ENCODE assay signal across 8 mouse cellular contexts in the genomic region with DNA sequence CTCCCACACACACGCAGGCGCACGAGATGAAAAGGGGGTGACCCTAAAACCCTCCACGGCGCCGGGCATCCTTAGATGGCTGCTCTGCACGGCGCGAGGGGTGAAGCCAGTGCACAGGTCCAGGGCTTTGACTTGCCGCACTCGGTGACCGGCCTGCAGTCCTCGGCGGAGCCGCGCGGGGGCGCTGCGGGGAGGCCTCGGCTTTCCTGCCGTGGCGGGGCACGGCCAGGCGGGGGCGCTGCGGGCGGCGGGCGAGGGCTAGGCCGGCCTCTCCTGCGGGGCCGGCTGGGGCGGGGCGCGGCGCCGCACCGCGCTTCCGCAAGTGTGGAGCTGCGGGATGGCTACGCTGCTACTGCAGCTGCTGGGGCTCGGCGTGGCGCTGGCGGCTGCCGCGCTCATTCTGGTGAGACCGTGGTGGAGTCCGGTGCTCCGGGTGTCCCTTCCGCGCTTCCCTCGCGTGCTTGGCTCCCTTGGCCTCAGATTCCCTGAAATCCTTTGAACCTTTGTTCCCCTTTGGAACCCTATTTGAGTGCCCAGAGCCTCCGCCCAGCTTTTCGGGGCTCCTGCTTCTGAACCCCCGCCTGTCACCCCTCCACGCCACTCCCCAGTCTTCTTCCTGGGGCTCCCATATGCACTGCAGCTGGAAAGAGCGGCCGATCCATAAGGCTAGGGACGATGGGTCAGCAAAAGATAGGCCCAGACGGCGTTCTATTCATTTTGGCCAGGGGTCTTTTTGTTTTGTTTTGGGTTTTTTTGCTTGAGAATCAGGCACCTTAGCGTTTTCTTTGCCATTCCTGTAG. TPM values are rescaled to one million over a fixed set of nuclear protein-coding genes. Genes with fewer than 3 reads are reported as not detected.
DNase-seq lines count a peak whose midpoint lies in the region; ATAC-seq and TF ChIP-seq lines count a peak whose summit lies in the region.

Exosc8 (minus strand) TSS at position 147 of the 800 bp plus-strand sequence.
Alg5 (plus strand) TSS at position 293 of the 800 bp plus-strand sequence.

- peaks cover 11% of the 10 kb centered on the region for H3K4me1 ChIP-seq in forebrain, embryonic 12.5 days
- H3K4me1 ChIP-seq in heart, embryonic 16.5 days (ENCODE audit: control insufficient read depth, insufficient read depth, low read length), result peaks cover 12% of the 10 kb centered on the region
- H3K4me1 ChIP-seq in liver, embryonic 14.5 days (replicated peaks; ENCODE audit: control insufficient read depth in 2 of 2, insufficient read depth in 2 of 2, low read length in 1 of 2), result peaks cover 4 to 12% of the 10 kb centered on the region in 2 experiments; a peak in 3 of 4 replicates
- H3K4me1 ChIP-seq in stomach, embryonic 15.5 days, result 0 out of 2 replicates have a peak, but pooled peaks cover 2% of the 10 kb centered on the region

- H3K27ac ChIP-seq in forebrain, embryonic 12.5 days, result peak within 1 kb of the TSS; percentile 99
- peak within 1 kb of the TSS; percentile 99 for H3K27ac ChIP-seq in heart, embryonic 16.5 days (ENCODE audit: low read length)
- peak within 1 kb of the TSS; percentile 92 for H3K27ac ChIP-seq in liver, embryonic 14.5 days
- peak within 1 kb of the TSS; percentile 100 for H3K27ac ChIP-seq in stomach, embryonic 15.5 days

- TF ChIP-seq CTCF in liver, embryonic 14.5 days (IDR thresholded peaks at IDR 0.05; ENCODE audit: low read depth), result peak; percentile 89

- peak within 1 kb of the TSS; percentile 90 for H3K4me3 ChIP-seq in forebrain, embryonic 12.5 days (replicated peaks)
- peak within 1 kb of the TSS; percentile 81 for H3K4me3 ChIP-seq in heart, embryonic 16.5 days (ENCODE audit: low read length)
- peak within 1 kb of the TSS; percentile 82 to 89 for H3K4me3 ChIP-seq in liver, embryonic 14.5 days (ENCODE audit: insufficient read depth in 1 of 2, low read depth in 2 of 2, low read length in 2 of 2)
- H3K4me3 ChIP-seq in stomach, embryonic 15.5 days (replicated peaks), result peak within 1 kb of the TSS; percentile 72

- WGBS in forebrain, embryonic 12.5 days, result under 1% methylated on average over 51 of the region's 65 CpGs
- under 1% methylated on average over 65 of the region's 65 CpGs for WGBS in heart, embryonic 16.5 days
- WGBS in liver, embryonic 14.5 days (ENCODE audit: insufficient replicate concordance), result under 1% methylated on average over 61 of the region's 65 CpGs
- WGBS in stomach, embryonic 15.5 days, result 0% methylated on average over 47 of the region's 65 CpGs

- peak within 1 kb of the TSS; percentile 93 for H3K9ac ChIP-seq in forebrain, embryonic 12.5 days
- peak within 1 kb of the TSS; percentile 98 for H3K9ac ChIP-seq in heart, embryonic 16.5 days (ENCODE audit: low read length)
- peak within 1 kb of the TSS; percentile 89 for H3K9ac ChIP-seq in liver, embryonic 14.5 days (replicated peaks)
- peak within 1 kb of the TSS; percentile 94 for H3K9ac ChIP-seq in stomach, embryonic 15.5 days

- TF ChIP-seq EP300 in liver, embryonic 14.5 days (IDR thresholded peaks at IDR 0.05; ENCODE audit: low read depth), result no peak

- no peaks in the 10 kb centered on the region for H3K9me3 ChIP-seq in forebrain, embryonic 12.5 days
- H3K9me3 ChIP-seq in heart, embryonic 16.5 days (replicated peaks; ENCODE audit: control insufficient read depth, low read length), result no peaks in the 10 kb centered on the region
- no peaks in the 10 kb centered on the region for H3K9me3 ChIP-seq in liver, embryonic 14.5 days (ENCODE audit: control insufficient read depth, low read length)
- no peaks in the 10 kb centered on the region for H3K9me3 ChIP-seq in stomach, embryonic 15.5 days

- H3K27me3 ChIP-seq in forebrain, embryonic 12.5 days, result no peaks in the 10 kb centered on the region
- no peaks in the 10 kb centered on the region for H3K27me3 ChIP-seq in heart, embryonic 16.5 days (ENCODE audit: control insufficient read depth, insufficient read depth, low read length)
- H3K27me3 ChIP-seq in liver, embryonic 14.5 days (ENCODE audit: control insufficient read depth, insufficient read depth, low read length), result no peaks in the 10 kb centered on the region
- no peaks in the 10 kb centered on the region for H3K27me3 ChIP-seq in stomach, embryonic 15.5 days (replicated peaks)

- peak; percentile 69 for DNase-seq in c-Kit-negative CD71-positive TER-119-positive erythroid progenitor cells, embryonic 14.5 days (ENCODE audit: low read depth, low spot score)
- peak; percentile 72 to 92 for DNase-seq in kidney, postnatal 36 days
- peak; percentile 47 to 61 (median 50) for DNase-seq in liver, embryonic 14.5 days (ENCODE audit: low read depth in 3 of 3, low spot score in 3 of 3)
- peak; percentile 99 for DNase-seq in neural tube, embryonic 10.5 days (ENCODE audit: extremely low spot score, low spot score)

- peaks cover 34% of the 10 kb centered on the region for H3K36me3 ChIP-seq in forebrain, embryonic 12.5 days (replicated peaks)
- peaks cover 28% of the 10 kb centered on the region for H3K36me3 ChIP-seq in heart, embryonic 16.5 days (ENCODE audit: control insufficient read depth, insufficient read depth)
- H3K36me3 ChIP-seq in liver, embryonic 14.5 days (replicated peaks; ENCODE audit: control insufficient read depth, insufficient read depth, low read depth), result peaks cover 18% of the 10 kb centered on the region
- H3K36me3 ChIP-seq in stomach, embryonic 15.5 days, result peaks cover 13% of the 10 kb centered on the region

- H3K4me2 ChIP-seq in forebrain, embryonic 12.5 days, result peak within 1 kb of the TSS; percentile 68
- peak within 1 kb of the TSS; percentile 86 for H3K4me2 ChIP-seq in heart, embryonic 16.5 days (ENCODE audit: low read depth, low read length)
- peak within 1 kb of the TSS; percentile 86 for H3K4me2 ChIP-seq in liver, embryonic 14.5 days (ENCODE audit: low read depth)
- H3K4me2 ChIP-seq in stomach, embryonic 15.5 days, result peak within 1 kb of the TSS; percentile 73

- ATAC-seq in CD4-positive, CD25-positive, alpha-beta regulatory T cell, adult 4 months, result peak; percentile 76
- peak; percentile 94 for ATAC-seq in forebrain, embryonic 12.5 days (ENCODE audit: low FRiP score)
- peak; percentile 88 for ATAC-seq in heart, embryonic 16.5 days (replicated peaks; ENCODE audit: extremely low read depth, insufficient read depth, low FRiP score)
- peak; percentile 85 for ATAC-seq in liver, embryonic 14.5 days (ENCODE audit: insufficient read depth)
- ATAC-seq in stomach, embryonic 15.5 days (ENCODE audit: insufficient read depth, low FRiP score, low read depth), result peak; percentile 88

RNA-seq across cellular contexts. Expression of gene Exosc8, which starts in this region (rescaled TPM):
- 100 to 1,000 TPM; 218 to 259 TPM for polyA plus RNA-seq in CD4-positive, CD25-positive, alpha-beta regulatory T cell, adult 4 months (2017; shearing (Covaris generic))
- polyA plus RNA-seq in forebrain, embryonic 12.5 days (2016; fragmentation: Nextera tagmentation; extraction: Ambion mirVana), result 122 and 125 TPM in 2 replicates
- 72.4 and 75.0 TPM in 2 replicates for polyA plus RNA-seq in heart, embryonic 16.5 days (2015; fragmentation: Nextera tagmentation; extraction: Ambion mirVana)
- polyA plus RNA-seq in liver, embryonic 14.5 days (2012; rRNA removed), result 45.6 and 64.1 TPM in 2 replicates
- polyA plus RNA-seq in liver, embryonic 14.5 days (2014; fragmentation: Nextera tagmentation; extraction: Ambion mirVana), result 84.5 and 89.8 TPM in 2 replicates
- polyA plus RNA-seq in stomach, embryonic 15.5 days (2015; fragmentation: Nextera tagmentation; extraction: Ambion mirVana), result 104 and 109 TPM in 2 replicates

RNA-seq across cellular contexts. Expression of gene Alg5, which starts in this region (rescaled TPM):
- polyA plus RNA-seq in CD4-positive, CD25-positive, alpha-beta regulatory T cell, adult 4 months (2017; shearing (Covaris generic)), result 10 to 100 TPM; 91.2 to 92.6 TPM
- polyA plus RNA-seq in forebrain, embryonic 12.5 days (2016; fragmentation: Nextera tagmentation; extraction: Ambion mirVana), result 43.1 and 43.4 TPM in 2 replicates
- polyA plus RNA-seq in heart, embryonic 16.5 days (2015; fragmentation: Nextera tagmentation; extraction: Ambion mirVana), result 33.6 and 38.8 TPM in 2 replicates
- 8.2 and 12.2 TPM in 2 replicates for polyA plus RNA-seq in liver, embryonic 14.5 days (2012; rRNA removed)
- 25.4 and 29.3 TPM in 2 replicates for polyA plus RNA-seq in liver, embryonic 14.5 days (2014; fragmentation: Nextera tagmentation; extraction: Ambion mirVana)
- 63.8 and 65.6 TPM in 2 replicates for polyA plus RNA-seq in stomach, embryonic 15.5 days (2015; fragmentation: Nextera tagmentation; extraction: Ambion mirVana)

Comparison
In these comparisons a context has a peak if more than half of its experiments do, and no peak if none do; other contexts are left out.
1. Peak in every context shown above with its lines: DNase-seq, ATAC-seq, H3K4me3 ChIP-seq and H3K27ac ChIP-seq.